Mouse (Mus musculus) lung, adult 2 months (tissue): ENCODE measurements at regions not wholly inside any gene's neighbourhood (a gene's known extent, or its start where the extent isn't known, plus 50 kb on each side); places are given as distances from the start of the nearest gene placed in this dataset.
"Not testable (repeated sequence)": the region's sequence is repeated elsewhere in the genome, so short reads cannot be mapped to it uniquely, and the experiment has no call there.

Experiments
- DNase-seq: peaks from one replicate; pipeline ENCODE4 v3.0.0; 2022
- H3K4me1 ChIP-seq: fragments of 200-500 bp; 2 replicates; pipeline ENCODE4 v1.6.1; 2011; ENCODE audit warnings: low read length; ENCODE audit not compliant: control insufficient read depth, insufficient read depth
- H3K4me3 ChIP-seq: fragments of 200-500 bp; replicated peaks from 2 replicates; pipeline ENCODE3; 2011; ENCODE audit warnings: low read depth, mild to moderate bottlenecking, control low read depth, low read length; ENCODE audit errors: extremely low read depth
- CTCF ChIP-seq: fragments of 200-500 bp; IDR thresholded peaks from 2 replicates; pipeline ENCODE4 v1.5.1; 2011; ENCODE audit warnings: mild to moderate bottlenecking, low read length, control low read depth; ENCODE audit not compliant: insufficient read depth
- POLR2A ChIP-seq: fragments of 200-500 bp; IDR thresholded peaks from 2 replicates; pipeline ENCODE4 v1.6.1; 2011; ENCODE audit warnings: low read depth, mild to moderate bottlenecking, control low read depth, low read length, borderline replicate concordance; ENCODE audit errors: extremely low read depth
- WGBS: fragments of 180-500 bp; shearing (Covaris S2); methylation state at CpG from one replicate; pipeline ENCODE4 v1.1.7; 2018; 5-methylcytosine and 5-hydroxymethylcytosine counted together

DNA sequence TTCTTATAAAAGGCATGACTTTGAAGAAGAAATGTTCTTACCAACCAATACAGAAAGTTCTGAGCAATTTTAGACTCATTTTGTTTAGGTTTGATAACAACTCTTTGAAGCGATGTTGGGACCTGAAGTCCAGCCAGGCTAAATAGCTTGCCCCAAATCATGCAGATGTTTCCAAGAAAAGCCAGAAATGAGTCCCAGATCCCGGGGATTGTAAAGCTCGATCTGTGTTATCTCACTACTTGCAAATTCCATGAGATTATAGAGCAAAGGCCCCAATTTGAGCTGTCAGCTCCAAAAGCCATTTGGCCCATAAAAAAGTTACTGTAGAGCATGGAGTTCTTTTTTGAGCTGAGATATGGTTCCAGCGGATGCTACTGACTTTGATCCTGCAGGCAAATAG lies 614.3 kb upstream of the Igfbp3 start:
- DNase-seq, result no peak
- Histone ChIP-seq H3K4me1 (no peaks in the 10 kb centered on the region), H3K4me3 (no peak overlapping the region)
- 76% methylated on average over 4 of the region's 4 CpGs for WGBS
- no peak for TF ChIP-seq POLR2A
- TF ChIP-seq CTCF, result no peak

DNA sequence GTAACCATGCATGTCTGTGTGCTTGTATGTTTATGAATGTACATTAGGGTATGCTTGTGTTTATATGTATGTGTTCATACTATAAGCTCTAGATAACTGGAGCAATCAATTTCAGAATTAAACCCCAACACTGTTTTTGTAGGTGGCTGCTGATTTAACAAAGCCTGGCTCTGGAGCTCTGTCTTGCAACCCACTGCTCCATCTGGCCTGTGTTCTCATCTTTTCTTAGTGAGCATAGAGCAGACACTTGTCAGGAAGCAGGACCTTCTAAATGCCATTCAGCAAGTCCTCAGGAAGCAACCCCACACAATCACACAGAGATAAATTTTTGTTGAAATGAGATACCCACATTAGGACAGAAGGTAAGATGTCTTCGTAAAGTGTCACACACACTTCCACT lies 613.7 kb upstream of the Igfbp3 start:
- WGBS, result 89% methylated on average over 1 of the region's 1 CpGs
- TF ChIP-seq CTCF, result no peak
- TF ChIP-seq POLR2A, result no peak
- DNase-seq, result no peak
- Histone ChIP-seq H3K4me1 (no peaks in the 10 kb centered on the region), H3K4me3 (no peak overlapping the region)

DNA sequence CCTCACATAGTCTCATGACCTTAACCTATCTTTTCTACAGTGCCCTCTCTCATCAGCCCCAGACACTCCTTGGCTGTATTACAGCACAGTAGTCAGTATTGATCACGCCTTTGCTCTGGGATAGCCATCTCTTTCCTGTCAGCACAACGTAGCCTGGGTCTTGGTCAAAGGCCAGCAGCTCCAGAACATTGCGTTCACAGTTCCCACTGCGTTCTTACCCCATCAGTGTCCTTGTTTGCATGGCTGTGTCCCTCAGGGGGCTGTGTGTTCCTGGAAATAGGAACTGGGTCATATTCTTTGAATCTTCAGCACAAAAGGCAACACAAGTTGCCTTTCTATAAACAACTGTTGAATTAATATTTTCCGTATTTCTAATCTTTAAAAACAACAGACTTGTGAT lies 602.0 kb upstream of the Igfbp3 start:
- DNase-seq, result no peak
- WGBS, result 64% methylated on average over 5 of the region's 5 CpGs
- Histone ChIP-seq H3K4me1 (no peaks in the 10 kb centered on the region), H3K4me3 (no peak overlapping the region)
- no peak for TF ChIP-seq CTCF
- no peak for TF ChIP-seq POLR2A

DNA sequence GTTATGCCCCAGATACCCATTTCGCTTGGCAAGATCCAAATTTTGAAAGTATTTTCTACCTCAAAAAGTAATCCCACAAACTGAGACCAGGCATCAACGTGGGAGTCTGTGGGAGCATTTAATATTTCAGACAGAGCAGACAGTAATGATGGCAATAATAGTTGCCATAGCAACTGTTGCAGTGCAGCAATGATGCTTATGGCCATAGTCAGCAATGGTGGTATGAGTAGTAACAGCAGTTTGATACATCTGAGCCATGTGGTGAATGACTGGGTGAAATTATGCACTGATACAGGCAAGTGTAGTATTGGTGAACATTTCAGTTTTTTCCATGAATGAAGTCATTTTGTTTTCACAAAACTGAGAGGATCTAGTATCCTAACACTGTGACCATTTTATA lies 600.8 kb upstream of the Igfbp3 start:
- no peak for DNase-seq
- Histone ChIP-seq H3K4me3 (no peak overlapping the region), H3K4me1 (no peaks in the 10 kb centered on the region)
- 75% methylated on average over 2 of the region's 2 CpGs for WGBS
- TF ChIP-seq POLR2A, result no peak
- no peak for TF ChIP-seq CTCF

DNA sequence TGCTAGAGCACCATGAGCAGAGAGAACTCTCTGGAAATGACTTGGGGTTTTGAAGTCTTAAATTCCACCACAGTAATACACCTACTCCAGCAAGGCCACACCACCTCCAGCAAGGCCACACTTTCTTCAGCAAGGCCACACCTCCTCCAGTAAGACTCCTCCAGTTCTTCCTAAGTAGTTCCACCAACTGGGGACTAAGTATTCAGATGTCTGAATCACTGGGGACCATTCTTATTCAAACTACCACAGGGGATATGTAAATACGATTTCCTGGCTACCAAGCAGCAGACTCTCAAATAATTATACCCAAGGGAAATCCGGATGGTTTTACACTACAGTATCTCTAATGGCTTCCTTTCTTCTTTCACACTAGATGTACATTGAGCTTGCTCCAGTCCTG lies 598.7 kb upstream of the Igfbp3 start:
- no peak for TF ChIP-seq CTCF
- TF ChIP-seq POLR2A, result no peak
- no peaks in the 10 kb centered on the region for H3K4me1 ChIP-seq
- H3K4me3 ChIP-seq, result no peak overlapping the region
- DNase-seq, result no peak
- 69% methylated on average over 2 of the region's 2 CpGs for WGBS

DNA sequence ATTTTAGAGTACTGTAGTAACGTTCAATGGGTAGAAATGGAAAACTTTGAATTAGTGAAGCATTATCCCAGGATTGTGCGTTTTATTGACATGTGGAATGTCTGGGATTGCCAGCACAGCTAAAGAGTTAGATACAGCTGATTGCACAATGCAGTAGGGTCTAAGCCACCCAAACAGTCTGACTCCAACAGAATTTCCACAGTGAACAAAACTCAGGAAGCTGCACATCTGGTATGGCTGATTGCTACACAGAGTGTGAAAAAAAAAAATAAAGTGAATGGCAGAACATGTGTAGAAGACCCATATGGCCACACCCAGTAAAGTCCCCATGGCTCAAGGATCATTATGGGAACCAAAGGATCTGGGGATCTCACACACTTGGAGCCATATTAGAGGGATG lies 596.0 kb upstream of the Igfbp3 start:
- DNase-seq, result no peak
- 57% methylated on average over 2 of the region's 2 CpGs for WGBS
- Histone ChIP-seq H3K4me3 (no peak overlapping the region), H3K4me1 (no peaks in the 10 kb centered on the region)
- TF ChIP-seq POLR2A, result no peak
- TF ChIP-seq CTCF, result no peak

DNA sequence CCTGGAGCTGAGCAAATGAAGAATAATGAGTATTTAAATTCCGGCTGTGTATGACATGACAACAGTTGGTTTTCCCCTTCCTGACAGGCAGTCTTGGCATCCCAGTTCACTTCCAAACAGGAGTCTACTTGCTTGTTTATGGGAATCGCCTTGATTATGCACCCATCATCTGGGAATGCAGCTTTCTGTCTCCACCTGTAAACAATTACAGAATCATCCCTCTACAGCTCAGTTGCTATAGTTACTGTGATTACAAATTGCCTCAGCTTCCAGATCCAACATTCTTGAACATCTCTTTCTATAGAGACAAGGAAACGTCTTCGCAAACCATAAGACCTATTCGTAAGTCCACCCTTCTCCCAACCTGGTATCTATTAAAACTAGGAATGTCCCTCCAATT lies 582.6 kb upstream of the Igfbp3 start:
- DNase-seq, result no peak
- WGBS, result 79% methylated on average over 5 of the region's 5 CpGs
- no peak overlapping the region for H3K4me3 ChIP-seq
- H3K4me1 ChIP-seq, result no peaks in the 10 kb centered on the region
- TF ChIP-seq CTCF, result no peak
- no peak for TF ChIP-seq POLR2A

DNA sequence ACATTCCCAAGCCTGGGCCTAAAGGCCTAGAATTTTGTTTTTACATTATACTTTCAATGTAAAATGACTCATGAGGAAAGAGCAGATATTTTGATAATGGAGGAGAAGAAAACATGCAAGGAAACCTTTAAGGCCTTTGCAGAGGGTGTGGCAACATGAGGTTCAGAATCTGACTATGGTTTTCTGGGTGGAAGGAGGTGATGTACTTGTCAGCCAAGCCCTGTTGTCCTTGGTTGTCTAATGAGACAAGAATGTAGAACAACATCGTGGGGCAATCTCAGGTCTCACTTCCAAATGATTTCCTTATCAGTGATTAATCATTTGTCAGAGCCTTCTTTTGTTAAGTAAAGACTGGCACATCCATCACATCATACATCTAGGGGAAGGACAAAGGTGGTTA lies 580.5 kb upstream of the Igfbp3 start:
- TF ChIP-seq POLR2A (no peak), CTCF (no peak)
- Histone ChIP-seq H3K4me1 (no peaks in the 10 kb centered on the region), H3K4me3 (no peak overlapping the region)
- 11% methylated on average over 1 of the region's 1 CpGs for WGBS
- no peak for DNase-seq

DNA sequence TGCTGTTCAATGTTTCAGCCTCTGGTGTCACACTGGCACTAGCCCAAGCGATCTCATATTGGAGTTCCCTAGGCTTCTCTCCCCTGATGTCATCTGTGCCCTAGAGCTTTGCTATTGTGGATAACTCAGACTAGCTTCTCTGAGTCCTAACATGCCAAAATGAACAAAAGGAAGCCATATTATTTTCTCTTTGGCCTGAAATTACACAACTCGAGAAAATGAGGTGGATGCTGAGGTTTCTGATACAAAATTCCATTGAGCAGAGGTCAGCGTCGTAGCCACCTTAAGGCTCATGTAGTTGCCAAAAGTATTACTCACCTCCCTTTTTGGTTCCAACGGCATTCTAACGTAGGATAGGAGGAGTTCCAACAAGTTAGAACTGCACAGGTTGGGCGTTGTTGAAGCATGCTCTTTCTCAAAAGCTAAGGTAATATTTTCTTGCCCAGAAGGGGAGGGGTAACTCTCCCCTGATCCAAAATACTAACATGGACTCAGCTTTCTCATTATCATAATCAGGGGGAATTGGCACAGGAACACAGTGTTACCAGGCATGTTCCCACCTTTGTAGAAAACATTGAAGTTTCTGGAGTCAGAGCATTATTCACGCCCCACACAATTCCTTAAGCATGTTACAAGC lies 566.9 kb upstream of the Igfbp3 start:
- 81% methylated on average over 8 of the region's 8 CpGs for WGBS
- no peaks in the 10 kb centered on the region for H3K4me1 ChIP-seq
- no peak for TF ChIP-seq POLR2A
- no peak for TF ChIP-seq CTCF
- no peak overlapping the region for H3K4me3 ChIP-seq
- DNase-seq, result no peak

DNA sequence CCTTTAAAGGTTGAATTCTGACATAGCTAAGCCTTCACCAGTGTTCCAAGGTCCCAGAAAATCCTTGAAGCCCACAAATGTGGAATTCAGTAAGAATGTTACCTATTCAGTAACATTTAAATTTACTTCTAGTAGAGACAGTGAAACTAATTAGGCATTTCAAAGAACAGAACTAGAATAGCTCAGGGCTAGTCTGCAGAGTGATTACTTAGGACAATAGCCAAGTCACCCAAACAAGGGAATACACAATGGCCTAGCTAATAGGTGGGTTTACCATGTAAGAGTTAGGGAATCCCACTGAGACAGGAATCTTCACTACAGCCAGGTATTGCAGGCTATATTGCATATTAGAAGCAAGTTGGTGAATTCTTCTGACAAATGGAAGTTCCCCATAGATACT lies 561.6 kb upstream of the Igfbp3 start:
- not testable (repeated sequence) for H3K4me3 ChIP-seq, DNase-seq

More for the DNA sequence above, 561.6 kb upstream of the Igfbp3 start:
- H3K4me1 ChIP-seq, result not testable (repeated sequence)
